In genomic region chr5:50052456-50052855, GRCm38 (mm10) we compare ENCODE assay signal across 17 mouse cellular contexts. TPM values are rescaled to one million over a fixed set of nuclear protein-coding genes. Genes with fewer than 3 reads are reported as not detected.
DNase-seq lines count a peak whose midpoint lies in the region; ATAC-seq and TF ChIP-seq lines count a peak whose summit lies in the region.
"Had no signal": no experiment of that assay in that cellular context is flagged by ENCODE, and none has a peak within 500 bp of the region (broad histone marks: within the 10 kb centered on the region; RNA-seq: fewer than 3 reads in every experiment).

No protein-coding gene starts in this region.

- H3K36me3 ChIP-seq in forebrain, embryonic 11.5 days (ENCODE audit: control insufficient read depth, insufficient read depth, low read length): no peaks in the 10 kb centered on the region
- H3K36me3 ChIP-seq in forebrain, embryonic 12.5 days (replicated peaks): no peaks in the 10 kb centered on the region
- H3K36me3 ChIP-seq in intestine, embryonic 14.5 days (ENCODE audit: control insufficient read depth, insufficient read depth, low read length): 0 out of 2 replicates have a peak, but pooled peaks cover 3% of the 10 kb centered on the region
- H3K36me3 ChIP-seq in intestine, postnatal 0 days (ENCODE audit: control insufficient read depth, insufficient read depth): no peaks in the 10 kb centered on the region
- H3K36me3 ChIP-seq in midbrain, embryonic 12.5 days: no peaks in the 10 kb centered on the region
- H3K36me3 ChIP-seq in midbrain, embryonic 13.5 days: no peaks in the 10 kb centered on the region

- no peaks in the 10 kb centered on the region for H3K9me3 ChIP-seq in forebrain, embryonic 11.5 days (ENCODE audit: control insufficient read depth, low read length)
- no peaks in the 10 kb centered on the region for H3K9me3 ChIP-seq in forebrain, embryonic 12.5 days
- H3K9me3 ChIP-seq in intestine, embryonic 14.5 days (ENCODE audit: control insufficient read depth, low read length): no peaks in the 10 kb centered on the region
- no peaks in the 10 kb centered on the region for H3K9me3 ChIP-seq in intestine, postnatal 0 days (ENCODE audit: control insufficient read depth)
- H3K9me3 ChIP-seq in midbrain, embryonic 12.5 days: no peaks in the 10 kb centered on the region
- H3K9me3 ChIP-seq in midbrain, embryonic 13.5 days: no peaks in the 10 kb centered on the region
- H3K9me3 ChIP-seq: midbrain, embryonic 10.5 days had no signal

- TF ChIP-seq CTCF in intestine, postnatal 0 days (IDR thresholded peaks at IDR 0.05; ENCODE audit: low read depth): no peak

- peak; percentile 37; the same call in 1 of the 2 replicates for ATAC-seq in forebrain, embryonic 11.5 days (replicated peaks; ENCODE audit: low FRiP score)
- no peak for ATAC-seq in forebrain, embryonic 12.5 days (ENCODE audit: low FRiP score)
- ATAC-seq in intestine, embryonic 14.5 days (replicated peaks; ENCODE audit: low FRiP score, low TSS enrichment, low read depth): no peak
- no peak for ATAC-seq in intestine, postnatal 0 days
- no peak for ATAC-seq in midbrain, embryonic 12.5 days (ENCODE audit: low FRiP score, low read depth)
- ATAC-seq in midbrain, embryonic 13.5 days: no peak

- H3K27ac ChIP-seq in forebrain, embryonic 11.5 days (ENCODE audit: low read depth, low read length): no peak overlapping the region
- H3K27ac ChIP-seq in forebrain, embryonic 12.5 days: no peak overlapping the region
- no peak overlapping the region for H3K27ac ChIP-seq in intestine, embryonic 14.5 days (ENCODE audit: low read depth)
- no peak overlapping the region for H3K27ac ChIP-seq in intestine, postnatal 0 days (ENCODE audit: low read depth, low read length)
- H3K27ac ChIP-seq in midbrain, embryonic 12.5 days (replicated peaks): 0 out of 2 replicates have a peak overlapping the region, but pooled peaks have one; percentile 15
- H3K27ac ChIP-seq in midbrain, embryonic 13.5 days: no peak overlapping the region
- H3K27ac ChIP-seq: heart, adult 2 months had no signal

- WGBS in forebrain, embryonic 11.5 days: 78% methylated on average over 4 of the region's 4 CpGs
- WGBS in forebrain, embryonic 12.5 days: 64% methylated on average over 4 of the region's 4 CpGs
- 69% methylated on average over 4 of the region's 4 CpGs for WGBS in intestine, embryonic 14.5 days
- 49% methylated on average over 4 of the region's 4 CpGs for WGBS in intestine, postnatal 0 days
- 76% methylated on average over 4 of the region's 4 CpGs for WGBS in midbrain, embryonic 12.5 days
- 64% methylated on average over 4 of the region's 4 CpGs for WGBS in midbrain, embryonic 13.5 days

- peaks cover 12% of the 10 kb centered on the region for H3K4me1 ChIP-seq in forebrain, embryonic 11.5 days (replicated peaks; ENCODE audit: control insufficient read depth, insufficient read depth, low read length)
- H3K4me1 ChIP-seq in forebrain, embryonic 12.5 days: peaks cover 70% of the 10 kb centered on the region
- H3K4me1 ChIP-seq in intestine, embryonic 14.5 days (replicated peaks; ENCODE audit: control insufficient read depth, insufficient read depth, low read length): peaks cover 39% of the 10 kb centered on the region
- H3K4me1 ChIP-seq in intestine, postnatal 0 days (replicated peaks; ENCODE audit: control insufficient read depth, insufficient read depth, low read length): 0 out of 2 replicates have a peak, but pooled peaks cover 2% of the 10 kb centered on the region
- H3K4me1 ChIP-seq in midbrain, embryonic 12.5 days: peaks cover 68% of the 10 kb centered on the region
- H3K4me1 ChIP-seq in midbrain, embryonic 13.5 days (replicated peaks): peaks cover 75% of the 10 kb centered on the region

- H3K27me3 ChIP-seq in forebrain, embryonic 11.5 days (ENCODE audit: control insufficient read depth, insufficient read depth, low read length): no peaks in the 10 kb centered on the region
- no peaks in the 10 kb centered on the region for H3K27me3 ChIP-seq in forebrain, embryonic 12.5 days
- H3K27me3 ChIP-seq in intestine, embryonic 14.5 days (replicated peaks; ENCODE audit: control insufficient read depth, insufficient read depth, low read length): no peaks in the 10 kb centered on the region
- no peaks in the 10 kb centered on the region for H3K27me3 ChIP-seq in intestine, postnatal 0 days (replicated peaks; ENCODE audit: control insufficient read depth, insufficient read depth, low read length)
- no peaks in the 10 kb centered on the region for H3K27me3 ChIP-seq in midbrain, embryonic 12.5 days
- no peaks in the 10 kb centered on the region for H3K27me3 ChIP-seq in midbrain, embryonic 13.5 days
- H3K27me3 ChIP-seq: CH12.LX had no signal

- no peak overlapping the region for H3K9ac ChIP-seq in forebrain, embryonic 11.5 days (ENCODE audit: low read length)
- H3K9ac ChIP-seq in forebrain, embryonic 12.5 days: no peak overlapping the region
- H3K9ac ChIP-seq in intestine, embryonic 14.5 days (ENCODE audit: low read length): no peak overlapping the region
- H3K9ac ChIP-seq in intestine, postnatal 0 days (ENCODE audit: low read depth, low read length): no peak overlapping the region
- no peak overlapping the region for H3K9ac ChIP-seq in midbrain, embryonic 12.5 days (replicated peaks)
- no peak overlapping the region for H3K9ac ChIP-seq in midbrain, embryonic 13.5 days (replicated peaks)

- no peak overlapping the region for H3K4me2 ChIP-seq in forebrain, embryonic 11.5 days (ENCODE audit: low read depth, low read length, severe bottlenecking)
- no peak overlapping the region for H3K4me2 ChIP-seq in forebrain, embryonic 12.5 days
- no peak overlapping the region for H3K4me2 ChIP-seq in intestine, embryonic 14.5 days (ENCODE audit: low read length)
- H3K4me2 ChIP-seq in intestine, postnatal 0 days (replicated peaks; ENCODE audit: low read depth): no peak overlapping the region
- H3K4me2 ChIP-seq in midbrain, embryonic 12.5 days (replicated peaks): no peak overlapping the region
- no peak overlapping the region for H3K4me2 ChIP-seq in midbrain, embryonic 13.5 days (replicated peaks)
- H3K4me2 ChIP-seq: liver, embryonic 11.5 days had no signal

- no peak overlapping the region for H3K4me3 ChIP-seq in forebrain, embryonic 11.5 days (ENCODE audit: low read depth, low read length)
- no peak overlapping the region for H3K4me3 ChIP-seq in forebrain, embryonic 12.5 days (replicated peaks)
- no peak overlapping the region for H3K4me3 ChIP-seq in intestine, embryonic 14.5 days (ENCODE audit: low read depth, low read length)
- H3K4me3 ChIP-seq in intestine, postnatal 0 days (ENCODE audit: low read depth, low read length): no peak overlapping the region
- H3K4me3 ChIP-seq in midbrain, embryonic 12.5 days: no peak overlapping the region
- H3K4me3 ChIP-seq in midbrain, embryonic 13.5 days (replicated peaks): no peak overlapping the region
- H3K4me3 ChIP-seq: heart, adult 2 months; midbrain, embryonic 10.5 days had no signal

- no peak for DNase-seq in forebrain, embryonic 11.5 days (ENCODE audit: low spot score)
- DNase-seq in intestine, embryonic 14.5 days (ENCODE audit: low spot score): peak; percentile 48
- peak; percentile 38 for DNase-seq in lung, postnatal 10 days
- no peak for DNase-seq in urinary bladder, postnatal 25 days (ENCODE audit: low spot score)
- DNase-seq: cerebellum, adult 8-10 months; heart, adult 2 months; heart, postnatal 4 days; kidney, postnatal 4 days; right cerebral cortex, adult 18-20 months; spleen, adult 18-20 months had no signal

RNA-seq across cellular contexts. Expression of gene Adgra3, which starts 6.3 kb away (rescaled TPM):
- 42.9 and 44.7 TPM in 2 replicates for polyA plus RNA-seq in forebrain, embryonic 11.5 days (2014; fragmentation: Nextera tagmentation; extraction: Ambion mirVana)
- polyA plus RNA-seq in forebrain, embryonic 12.5 days (2016; fragmentation: Nextera tagmentation; extraction: Ambion mirVana): 43.6 and 48.2 TPM in 2 replicates
- 32.8 and 34.9 TPM in 2 replicates for polyA plus RNA-seq in intestine, embryonic 14.5 days (2014; fragmentation: Nextera tagmentation; extraction: Ambion mirVana)
- polyA plus RNA-seq in intestine, postnatal 0 days (2015; fragmentation: Nextera tagmentation; extraction: Ambion mirVana): 8.9 and 10.5 TPM in 2 replicates
- polyA plus RNA-seq in midbrain, embryonic 12.5 days (2016; fragmentation: Nextera tagmentation; extraction: Ambion mirVana): 41.9 and 49.2 TPM in 2 replicates
- polyA plus RNA-seq in midbrain, embryonic 13.5 days (2015; fragmentation: Nextera tagmentation; extraction: Ambion mirVana): 16.5 and 21.4 TPM in 2 replicates

Comparison
In these comparisons a context has a peak if more than half of its experiments do, and no peak if none do; other contexts are left out.
1. DNase-seq: peak in intestine, embryonic 14.5 days (single experiment) and lung, postnatal 10 days (single experiment); none in forebrain, embryonic 11.5 days (single experiment) and urinary bladder, postnatal 25 days (single experiment).